Mouse (Mus musculus): ENCODE measurements around the gene Prss1.
"Not testable (repeated sequence)": the region's sequence is repeated elsewhere in the genome, so short reads cannot be mapped to it uniquely, and the experiment has no call there.

Gene Prss1

DNA sequence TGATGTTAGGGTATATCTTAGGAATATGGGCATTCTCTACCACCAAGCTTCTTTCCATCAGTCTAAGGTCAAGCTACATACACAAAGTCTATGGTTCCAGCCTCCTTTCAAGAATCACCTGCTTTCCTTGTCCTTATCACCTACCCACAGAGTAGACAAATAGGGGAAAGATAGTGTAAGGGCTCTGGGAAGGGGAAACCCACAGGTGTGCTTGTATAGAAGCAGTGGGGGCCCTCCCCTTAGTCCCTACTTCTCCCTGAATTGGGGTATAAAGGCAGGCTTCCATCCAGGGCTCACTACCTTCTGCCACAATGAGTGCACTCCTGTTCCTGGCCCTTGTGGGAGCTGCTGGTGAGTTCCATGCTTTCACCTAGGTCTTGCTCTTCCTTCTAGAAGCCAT, at the start of gene Prss1:
Gene Prss1, plus strand, starts transcription at position 301 of the 400 bp plus-strand sequence.
- DNase-seq (ENCODE audit: low spot score in 2 of 2), result not testable (repeated sequence)

DNA sequence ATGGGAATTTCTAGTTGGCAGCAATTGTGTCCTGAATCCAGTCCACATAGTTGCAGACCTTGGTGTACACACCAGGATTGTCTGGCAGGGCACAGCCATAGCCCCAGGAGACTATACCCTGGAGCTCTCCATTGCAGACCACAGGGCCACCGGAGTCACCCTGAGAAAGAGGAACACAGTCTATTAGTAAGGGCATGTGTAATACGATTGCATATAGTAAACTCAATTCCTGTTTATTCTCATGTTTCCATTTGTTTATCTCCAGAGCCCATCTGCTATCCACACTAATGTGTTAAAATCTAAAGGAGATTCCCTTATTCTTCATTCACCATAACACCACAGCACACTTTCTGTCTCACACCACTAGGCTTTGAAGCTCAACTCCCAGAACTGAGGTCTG, 16.5 kb upstream of the Prss1 start:
- not testable (repeated sequence) for DNase-seq (ENCODE audit: low spot score in 2 of 2)

DNA sequence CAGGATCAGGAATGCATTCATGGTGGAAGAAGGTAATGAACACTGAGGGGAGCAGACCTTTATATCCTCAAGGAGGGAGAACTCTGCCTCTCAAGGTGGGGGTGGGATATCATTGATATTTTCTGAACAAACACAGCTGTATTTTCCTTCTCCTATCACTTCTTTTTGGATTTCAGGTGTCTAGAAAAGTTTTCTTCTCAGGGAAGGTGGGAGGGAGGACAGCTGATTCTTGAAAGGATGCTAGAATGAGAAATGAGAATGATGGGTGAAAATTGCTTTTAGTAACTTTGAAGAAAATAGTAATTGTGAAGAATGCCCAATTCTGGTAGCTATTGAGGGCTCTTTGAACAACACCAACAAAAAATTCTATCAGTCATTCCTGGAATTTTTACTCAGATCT, 12.7 kb upstream of the Prss1 start, which contains the start of gene Gm10334:
Gene Gm10334, minus strand, starts transcription at position 101 of the 400 bp plus-strand sequence.
- not testable (repeated sequence) for DNase-seq (ENCODE audit: low spot score in 2 of 2)

GRCm38 (mm10) chr6:41499374-41499773, 40.6 kb downstream of the Prss1 start:
- DNase-seq (ENCODE audit: low spot score in 2 of 2), result no peak

GRCm38 (mm10) chr6:41504915-41505314, 46.2 kb downstream of the Prss1 start:
- DNase-seq (ENCODE audit: low spot score in 2 of 2), result no peak

DNA sequence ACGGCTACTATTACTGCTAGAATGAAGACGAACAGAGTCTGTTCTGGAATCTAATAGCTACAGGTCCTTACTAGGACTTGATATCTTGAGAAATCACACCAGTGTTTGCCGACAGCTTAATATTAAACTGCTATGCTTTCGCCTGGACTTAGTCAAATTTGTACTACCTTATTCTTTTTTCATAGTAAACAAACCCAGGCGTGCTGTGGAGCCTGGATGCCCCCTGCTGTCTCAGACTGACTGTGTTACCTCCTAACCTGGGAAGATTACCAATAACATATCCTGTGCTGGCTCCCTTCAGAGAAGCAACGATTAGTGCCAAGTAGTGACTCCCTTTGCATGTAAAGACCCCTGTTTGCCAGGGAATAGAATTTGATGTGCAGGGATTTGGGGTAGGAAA, 46.6 kb downstream of the Prss1 start:
- DNase-seq (ENCODE audit: low spot score in 2 of 2), result no peak
